Mouse (Mus musculus) gastrocnemius, postnatal 10 days (tissue): Measurements from ENCODE around the gene Dhx40. TPM values are rescaled to one million over a fixed set of nuclear protein-coding genes. Genes with fewer than 3 reads are reported as not detected.
"Not testable (repeated sequence)": the region's sequence is repeated elsewhere in the genome, so short reads cannot be mapped to it uniquely, and the experiment has no call there.

Experiments
- DNase-seq: peaks from one replicate; pipeline ENCODE4 v3.0.0; 2021; ENCODE audit warnings: mixed read lengths
- total RNA-seq, 2 experiments: library from RNA; stranded (reverse); gene quantifications; 2 replicates each; pipeline ENCODE4 v1.2.3; 2021

Gene Dhx40
- total RNA-seq, 2 experiments from 2014 or later = 12.9 to 14.2 TPM

GRCm38 (mm10) chr11:86749776-86750423 is 57.6 kb downstream of the Dhx40 start:
- DNase-seq = no peak

GRCm38 (mm10) chr11:86745634-86746404 is 61.7 kb downstream of the Dhx40 start:
- no peak for DNase-seq

GRCm38 (mm10) chr11:86742605-86743004 is 64.9 kb downstream of the Dhx40 start:
- DNase-seq = no peak

- DNase-seq = no peak
These were observed 66.0 kb downstream of the Dhx40 start for GRCm38 (mm10) chr11:86741505-86741904.

GRCm38 (mm10) chr11:86739470-86739869 is 68.1 kb downstream of the Dhx40 start:
- no peak for DNase-seq

- no peak for DNase-seq
These were observed 68.6 kb downstream of the Dhx40 start for GRCm38 (mm10) chr11:86738956-86739355.

GRCm38 (mm10) chr11:86738308-86738707 is 69.2 kb downstream of the Dhx40 start:
- not testable (repeated sequence) for DNase-seq

GRCm38 (mm10) chr11:86737301-86738000 is 70.1 kb downstream of the Dhx40 start:
- DNase-seq = no peak

- no peak for DNase-seq
These were observed 72.6 kb downstream of the Dhx40 start for GRCm38 (mm10) chr11:86734993-86735392.

- no peak for DNase-seq
These were observed 73.2 kb downstream of the Dhx40 start for GRCm38 (mm10) chr11:86734241-86734939.

GRCm38 (mm10) chr11:86731443-86731842 is 76.1 kb downstream of the Dhx40 start:
- no peak for DNase-seq

- DNase-seq = no peak
These were observed 81.9 kb downstream of the Dhx40 start for GRCm38 (mm10) chr11:86725607-86726006.

GRCm38 (mm10) chr11:86724982-86725381 is 82.6 kb downstream of the Dhx40 start:
- DNase-seq = no peak

- no peak for DNase-seq
These were observed 83.5 kb downstream of the Dhx40 start for GRCm38 (mm10) chr11:86724004-86724403.

- DNase-seq = no peak
These were observed 88.2 kb downstream of the Dhx40 start for GRCm38 (mm10) chr11:86719390-86719789.

Other genes starting within 250 kb of the Dhx40 start
- gene Vmp1, start 123.9 kb downstream of the Dhx40 start, total RNA-seq = 10 to 100 TPM; 55.6 to 58.5 TPM
- 1 to 10 TPM; 8.1 to 8.5 TPM for gene Ptrh2, start 123.8 kb downstream of the Dhx40 start, total RNA-seq
- 100 to 1,000 TPM; 144 to 179 TPM for gene Cltc, start 50.2 kb downstream of the Dhx40 start, total RNA-seq
- 10 to 100 TPM in 1 of 2 experiments, 1 to 10 TPM in 1; 9.8 to 11.6 TPM for gene Ypel2, start 186.0 kb upstream of the Dhx40 start, total RNA-seq